Mouse (Mus musculus) forebrain, embryonic 12.5 days (tissue): ENCODE results near the gene Nf1. TPM values are rescaled to one million over a fixed set of nuclear protein-coding genes. Genes with fewer than 3 reads are reported as not detected.
A peak's percentile ranks its signal among the peaks of the same experiment; 100 is the strongest.

Experiments used
- ATAC-seq: fragments of 200-750 bp; cut with Nextera tagmentation; 2 replicates; pipeline ENCODE4 v1.8.0; 2017; ENCODE audit warnings: moderate TSS enrichment; ENCODE audit not compliant: low FRiP score
- H3K27ac ChIP-seq: fragments of 300-500 bp; sonication (generic); 2 replicates; pipeline ENCODE4 v1.5.1; 2016; ENCODE audit warnings: mild to moderate bottlenecking
- H3K27me3 ChIP-seq: fragments of 300-500 bp; sonication (generic); 2 replicates; pipeline ENCODE4 v1.6.1; 2016; ENCODE audit warnings: mild to moderate bottlenecking
- H3K36me3 ChIP-seq: fragments of 300-500 bp; sonication (generic); replicated peaks from 2 replicates; pipeline ENCODE4 v1.6.1; 2016; ENCODE audit warnings: mild to moderate bottlenecking
- H3K4me1 ChIP-seq: fragments of 300-500 bp; sonication (generic); 2 replicates; pipeline ENCODE4 v1.6.1; 2016
- H3K4me2 ChIP-seq: fragments of 300-500 bp; sonication (generic); 2 replicates; pipeline ENCODE4 v1.6.1; 2016; ENCODE audit warnings: mild to moderate bottlenecking, moderate library complexity
- H3K4me3 ChIP-seq: fragments of 300-500 bp; sonication (generic); replicated peaks from 2 replicates; pipeline ENCODE4 v1.5.1; 2016; ENCODE audit warnings: mild to moderate bottlenecking
- H3K9ac ChIP-seq: fragments of 300-500 bp; sonication (generic); 2 replicates; pipeline ENCODE4 v1.6.1; 2016; ENCODE audit warnings: mild to moderate bottlenecking
- H3K9me3 ChIP-seq: fragments of 300-500 bp; sonication (generic); 2 replicates; pipeline ENCODE4 v1.6.1; 2016
- WGBS: fragments of 180-500 bp; shearing (Covaris S2); methylation state at CpG from one replicate; pipeline ENCODE4 v1.1.7; 2016; 5-methylcytosine and 5-hydroxymethylcytosine counted together
- polyA plus RNA-seq: library from polyadenylated mRNA; unstranded; fragments of >200 nt; fragmentation: Nextera tagmentation; extraction: Ambion mirVana; gene quantifications from 2 replicates; pipeline ENCODE4 v1.2.1, GENCODE M21; 2016

Nf1 gene
- polyA plus RNA-seq, 1 experiment from 2014 or later, result 8.9 TPM

DNA sequence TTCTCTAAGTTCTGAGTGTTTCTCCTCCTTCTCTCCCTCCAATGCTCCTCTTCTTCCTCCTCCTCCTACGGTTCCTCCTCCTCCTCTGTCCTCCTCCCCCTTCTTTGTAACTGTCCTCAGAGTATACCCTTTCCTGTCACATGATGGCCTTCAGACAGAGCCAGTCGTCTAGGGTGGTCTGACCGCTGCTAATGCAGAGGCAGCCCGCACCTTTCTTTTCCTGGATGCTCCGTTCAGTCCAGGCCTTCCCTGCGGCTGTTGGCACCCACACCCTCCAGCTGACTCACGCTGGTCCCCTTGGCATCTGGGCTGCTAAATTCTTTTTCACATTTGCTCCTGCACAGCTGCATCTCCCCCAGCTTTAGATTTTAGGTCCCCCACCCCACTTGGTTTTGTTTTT, 33.0 kb upstream of the Nf1 start:
- Histone ChIP-seq H3K9me3 (no peaks in the 10 kb centered on the region), H3K4me1 (peaks cover 25% of the 10 kb centered on the region), H3K4me3 (no peak overlapping the region), H3K27me3 (peaks cover 3% of the 10 kb centered on the region; the same call in 1 of the 2 replicates), H3K27ac (peak overlapping the region; percentile 77), H3K9ac (peak overlapping the region; percentile 29; the same call in 1 of the 2 replicates), H3K4me2 (peak overlapping the region; percentile 24), H3K36me3 (no peaks in the 10 kb centered on the region)
- ATAC-seq, result no peak
- 18% methylated on average over 7 of the region's 7 CpGs for WGBS

DNA sequence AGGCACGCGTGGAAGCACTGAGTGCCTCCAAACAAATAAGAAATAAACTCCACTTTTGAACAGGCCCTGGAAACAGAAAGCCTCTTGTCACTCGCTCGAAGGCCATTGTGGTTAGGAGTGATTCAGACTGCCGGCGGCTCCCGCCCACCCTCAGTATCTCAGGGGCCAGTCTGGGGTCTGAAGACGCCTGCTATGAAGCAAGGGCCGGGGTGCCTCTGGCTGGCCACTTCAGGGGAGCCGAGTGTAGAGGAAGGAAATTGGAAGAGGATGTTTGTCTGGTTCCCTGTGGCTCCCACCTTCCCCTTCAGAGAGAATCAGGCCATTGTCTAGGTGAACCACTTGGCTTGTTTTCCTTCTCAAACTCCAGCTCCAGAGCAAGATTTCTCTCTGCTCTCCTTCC, 32.5 kb upstream of the Nf1 start:
- Histone ChIP-seq H3K4me3 (no peak overlapping the region), H3K4me2 (peak overlapping the region; percentile 24), H3K36me3 (no peaks in the 10 kb centered on the region), H3K9me3 (no peaks in the 10 kb centered on the region), H3K4me1 (peaks cover 25% of the 10 kb centered on the region), H3K9ac (peak overlapping the region; percentile 29; the same call in 1 of the 2 replicates), H3K27me3 (peaks cover 3% of the 10 kb centered on the region; the same call in 1 of the 2 replicates), H3K27ac (peak overlapping the region; percentile 77)
- WGBS, result 3% methylated on average over 10 of the region's 10 CpGs
- peak; percentile 58; the same call in 1 of the 2 replicates for ATAC-seq

DNA sequence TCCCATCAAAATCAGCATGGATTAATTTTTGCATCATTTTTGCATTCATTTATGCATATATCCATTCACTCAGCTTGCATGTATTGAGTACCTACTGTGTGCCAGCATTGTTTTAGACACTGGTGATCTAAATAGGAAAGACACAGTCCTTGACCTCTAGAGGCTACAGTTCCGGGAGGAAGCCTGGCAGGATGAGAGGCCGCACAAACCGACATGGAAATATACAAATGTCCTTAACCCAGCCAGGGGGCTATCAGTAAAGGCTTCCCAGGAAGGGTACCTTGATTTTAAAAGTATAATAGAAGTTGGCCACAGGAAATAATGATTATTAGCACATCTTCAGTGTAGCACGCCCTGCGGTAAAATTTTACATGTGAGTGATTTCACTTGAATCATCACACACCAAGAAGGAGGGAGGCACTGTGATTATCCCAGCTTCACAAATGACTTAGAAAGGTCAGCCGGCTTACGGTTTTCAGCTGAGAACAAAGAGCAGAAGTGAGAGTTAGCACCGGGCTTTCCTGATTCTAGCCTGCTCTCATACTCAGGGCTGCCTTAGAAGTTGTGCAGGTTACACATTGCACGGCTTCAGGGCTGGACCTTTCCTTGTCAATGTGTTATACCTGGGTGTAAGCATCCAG, 31.8 kb upstream of the Nf1 start:
- H3K4me3 ChIP-seq, result no peak overlapping the region
- peak overlapping the region; percentile 24; the same call in 1 of the 2 replicates for H3K4me2 ChIP-seq
- peaks cover 3% of the 10 kb centered on the region; the same call in 1 of the 2 replicates for H3K27me3 ChIP-seq
- WGBS, result 32% methylated on average over 9 of the region's 9 CpGs
- no peaks in the 10 kb centered on the region for H3K36me3 ChIP-seq
- no peak for ATAC-seq
- no peak overlapping the region for H3K9ac ChIP-seq
- peak overlapping the region; percentile 77 for H3K27ac ChIP-seq
- H3K9me3 ChIP-seq, result no peaks in the 10 kb centered on the region
- H3K4me1 ChIP-seq, result peaks cover 25% of the 10 kb centered on the region

DNA sequence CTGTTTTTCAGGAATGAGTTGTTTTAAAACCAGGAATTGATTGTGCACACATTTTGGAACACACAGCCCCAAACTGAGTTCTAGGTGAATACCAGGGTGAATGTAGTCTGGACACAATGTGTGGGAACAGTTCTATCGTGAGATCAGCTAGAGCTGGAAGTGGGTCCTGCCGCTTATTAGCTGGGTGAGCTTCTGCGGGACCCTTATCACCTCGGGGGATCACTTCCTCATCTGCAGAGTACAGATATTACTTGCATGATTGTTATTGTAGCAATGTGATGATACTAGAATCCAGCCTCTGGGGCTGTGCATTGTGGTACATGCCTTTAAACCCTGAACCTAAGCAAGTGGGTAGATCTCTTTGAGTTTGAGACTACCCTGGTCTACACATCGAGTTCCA, 29.0 kb upstream of the Nf1 start:
- Histone ChIP-seq H3K4me1 (peaks cover 25% of the 10 kb centered on the region), H3K9me3 (no peaks in the 10 kb centered on the region), H3K9ac (no peak overlapping the region), H3K4me3 (no peak overlapping the region), H3K27ac (no peak overlapping the region), H3K4me2 (no peak overlapping the region), H3K27me3 (peaks cover 3% of the 10 kb centered on the region; the same call in 1 of the 2 replicates), H3K36me3 (no peaks in the 10 kb centered on the region)
- ATAC-seq, result no peak
- 89% methylated on average over 5 of the region's 5 CpGs for WGBS

DNA sequence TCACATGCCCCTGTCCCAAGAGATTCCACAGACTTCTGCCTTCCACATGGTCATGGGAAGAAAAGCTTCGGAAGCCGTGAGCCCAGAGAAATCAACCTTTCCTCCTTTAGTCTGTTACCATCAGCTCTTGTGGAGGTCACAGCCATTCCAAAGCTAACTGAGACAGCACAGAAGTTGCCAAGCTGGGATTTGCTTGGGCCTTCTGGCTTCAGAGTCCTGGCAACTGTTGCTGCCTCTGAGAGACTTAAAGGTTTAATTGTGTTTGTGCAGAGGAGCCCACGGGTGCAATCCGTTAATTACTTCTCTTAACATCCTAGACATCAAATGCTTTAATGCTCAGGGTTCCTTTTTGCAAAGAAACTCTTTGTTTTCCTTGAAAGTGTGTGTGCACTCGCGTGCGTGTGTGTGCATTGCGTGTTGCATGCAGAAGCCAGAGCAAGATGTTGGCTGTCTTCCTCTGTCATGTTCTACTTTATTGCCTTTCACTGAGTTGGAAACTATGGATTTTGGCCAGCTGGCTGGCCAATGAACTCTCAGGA, 22.6 kb upstream of the Nf1 start:
- H3K27me3 ChIP-seq, result 0 out of 2 replicates have a peak, but pooled peaks cover 2% of the 10 kb centered on the region

DNA sequence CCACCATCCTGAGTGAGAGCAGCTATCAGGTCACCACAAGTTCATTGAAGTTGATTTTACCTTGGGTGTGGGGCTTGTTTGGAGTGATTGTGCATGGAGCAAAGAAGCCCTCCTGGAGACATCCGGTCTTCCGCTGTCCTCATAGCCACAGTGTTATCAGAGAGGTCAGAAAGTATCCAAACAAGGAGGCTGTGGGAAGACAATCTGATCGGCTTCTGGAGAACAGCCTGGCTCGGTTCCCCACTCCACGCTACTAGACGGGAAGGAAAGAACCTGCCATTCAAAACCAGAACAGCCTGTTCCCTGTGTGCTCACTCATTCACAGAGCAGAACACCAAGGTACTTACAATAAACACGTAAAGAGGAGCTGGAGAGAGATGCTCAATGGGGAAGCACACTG, 19.7 kb upstream of the Nf1 start:
- 89% methylated on average over 7 of the region's 7 CpGs for WGBS
- ATAC-seq, result no peak
- H3K4me1 ChIP-seq, result peaks cover 7% of the 10 kb centered on the region; the same call in 1 of the 2 replicates
- no peak overlapping the region for H3K4me2 ChIP-seq
- no peak overlapping the region for H3K9ac ChIP-seq
- H3K36me3 ChIP-seq, result no peaks in the 10 kb centered on the region
- H3K27ac ChIP-seq, result no peak overlapping the region
- no peaks in the 10 kb centered on the region for H3K9me3 ChIP-seq
- H3K4me3 ChIP-seq, result no peak overlapping the region
- H3K27me3 ChIP-seq, result 0 out of 2 replicates have a peak, but pooled peaks cover 2% of the 10 kb centered on the region

More for the DNA sequence above, 22.6 kb upstream of the Nf1 start:
- Histone ChIP-seq H3K4me1 (peaks cover 5% of the 10 kb centered on the region; the same call in 1 of the 2 replicates), H3K36me3 (no peaks in the 10 kb centered on the region), H3K4me3 (no peak overlapping the region), H3K4me2 (no peak overlapping the region), H3K27ac (no peak overlapping the region), H3K9ac (no peak overlapping the region), H3K9me3 (no peaks in the 10 kb centered on the region)
- 59% methylated on average over 8 of the region's 8 CpGs for WGBS
- ATAC-seq, result no peak

DNA sequence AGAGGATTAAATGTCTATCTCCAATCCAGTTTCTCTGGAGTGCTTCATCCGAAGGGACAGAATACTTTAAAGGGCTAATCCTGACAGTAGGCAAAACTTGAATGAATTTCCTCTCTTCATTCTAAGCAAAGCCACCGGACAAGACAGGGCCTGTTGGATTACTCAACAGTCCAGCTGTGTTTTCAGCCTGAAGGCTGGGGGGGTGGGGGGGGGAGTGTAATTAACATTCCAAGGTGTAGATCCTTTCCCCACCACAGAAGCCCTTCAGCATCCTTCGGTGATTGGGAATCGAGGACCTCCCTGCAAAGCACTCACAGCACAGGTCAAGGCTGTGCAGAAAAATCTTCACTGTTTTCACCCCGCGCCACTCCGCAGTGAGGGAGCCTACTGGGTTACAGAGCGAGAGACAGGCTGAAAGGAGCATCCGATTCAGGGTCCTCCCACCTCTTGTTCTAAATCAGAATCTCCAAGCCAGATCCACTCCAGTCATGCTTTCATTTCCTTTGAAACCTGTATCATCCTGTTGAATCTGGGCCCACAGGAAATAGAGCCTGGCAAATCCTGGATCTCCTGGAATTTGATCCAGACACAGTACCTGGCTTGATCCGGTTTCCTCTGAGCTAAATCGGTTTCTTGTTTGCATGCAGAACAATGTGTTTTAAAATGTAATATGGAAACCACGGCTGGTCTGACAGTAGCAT, 15.4 kb upstream of the Nf1 start:
- Histone ChIP-seq H3K9me3 (no peaks in the 10 kb centered on the region), H3K4me3 (no peak overlapping the region), H3K27ac (no peak overlapping the region), H3K4me2 (no peak overlapping the region), H3K27me3 (0 out of 2 replicates have a peak, but pooled peaks cover 2% of the 10 kb centered on the region), H3K4me1 (peaks cover 2% of the 10 kb centered on the region; the same call in 1 of the 2 replicates), H3K36me3 (no peaks in the 10 kb centered on the region), H3K9ac (no peak overlapping the region)
- 58% methylated on average over 12 of the region's 12 CpGs for WGBS
- ATAC-seq, result no peak

DNA sequence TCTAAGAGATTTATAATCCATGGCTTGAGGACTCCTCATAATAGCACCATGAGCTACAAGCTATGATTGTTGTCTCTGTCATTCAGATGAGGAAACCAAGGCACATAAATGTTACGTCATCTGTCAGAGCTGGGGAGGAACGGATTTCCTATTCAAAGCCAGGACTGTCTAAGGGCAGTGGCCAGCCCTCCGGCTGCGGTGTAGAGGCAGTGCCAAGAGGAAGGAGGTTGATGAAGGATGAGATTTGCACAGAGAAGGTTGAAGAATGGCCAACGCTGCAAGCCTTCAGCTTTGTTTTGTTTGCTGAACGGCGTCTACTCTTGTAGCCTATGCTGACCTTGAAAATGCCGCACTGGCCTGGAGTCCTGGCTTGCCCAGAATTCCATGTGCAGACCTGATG, 13.8 kb upstream of the Nf1 start:
- WGBS, result 89% methylated on average over 8 of the region's 8 CpGs
- H3K9ac ChIP-seq, result no peak overlapping the region
- ATAC-seq, result no peak
- H3K27ac ChIP-seq, result no peak overlapping the region
- H3K4me2 ChIP-seq, result no peak overlapping the region
- no peaks in the 10 kb centered on the region for H3K36me3 ChIP-seq
- no peaks in the 10 kb centered on the region for H3K9me3 ChIP-seq
- H3K4me3 ChIP-seq, result no peak overlapping the region
- no peaks in the 10 kb centered on the region for H3K27me3 ChIP-seq
- H3K4me1 ChIP-seq, result peaks cover 2% of the 10 kb centered on the region; the same call in 1 of the 2 replicates

DNA sequence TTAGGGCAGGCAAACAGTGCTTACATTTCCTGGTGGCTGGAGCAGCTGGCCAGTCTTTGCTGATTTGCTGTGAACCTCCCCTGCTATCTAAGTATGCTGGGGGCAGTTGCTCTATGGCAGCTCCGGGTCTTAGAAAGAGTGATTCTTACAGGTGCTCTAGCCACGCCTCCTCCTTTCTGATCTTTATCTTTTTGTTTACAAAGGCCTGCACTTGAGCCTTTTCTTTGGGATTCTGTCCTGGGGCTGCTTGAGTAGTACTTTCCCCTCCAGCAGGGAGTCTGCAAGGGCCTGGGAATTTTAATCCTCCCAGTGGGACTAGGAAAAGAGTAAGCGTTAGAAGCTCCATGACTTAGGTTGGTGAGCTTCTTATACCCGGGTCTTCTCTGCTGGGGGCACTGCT, 12.4 kb upstream of the Nf1 start:
- Histone ChIP-seq H3K4me1 (peaks cover 2% of the 10 kb centered on the region; the same call in 1 of the 2 replicates), H3K4me3 (no peak overlapping the region), H3K27me3 (no peaks in the 10 kb centered on the region), H3K27ac (no peak overlapping the region), H3K36me3 (no peaks in the 10 kb centered on the region), H3K9me3 (no peaks in the 10 kb centered on the region), H3K9ac (0 out of 2 replicates have a peak overlapping the region, but pooled peaks have one; percentile 4), H3K4me2 (no peak overlapping the region)
- ATAC-seq, result no peak
- WGBS, result 14% methylated on average over 4 of the region's 4 CpGs

DNA sequence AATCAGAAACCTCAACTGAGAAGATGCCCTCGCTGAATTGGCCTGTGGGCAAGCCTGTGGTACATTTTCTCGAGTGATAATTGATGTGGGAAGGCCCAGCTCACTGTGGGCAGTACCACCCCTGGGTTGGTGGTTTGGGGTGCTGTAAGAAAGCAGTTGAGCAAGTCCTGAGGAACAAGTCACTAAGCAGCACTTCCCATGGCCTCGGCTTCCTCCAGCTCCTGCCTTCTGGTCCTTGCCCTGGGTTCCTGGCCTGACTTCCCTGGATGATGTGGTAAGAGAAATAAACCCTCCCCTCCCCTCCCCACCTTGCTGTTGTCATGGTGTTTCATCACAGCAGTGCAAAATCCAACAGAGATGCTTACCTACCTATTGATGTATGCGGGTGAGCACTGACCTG, 11.4 kb upstream of the Nf1 start:
- H3K9ac ChIP-seq, result no peak overlapping the region
- WGBS, result 89% methylated on average over 4 of the region's 4 CpGs
- no peaks in the 10 kb centered on the region for H3K9me3 ChIP-seq
- H3K4me1 ChIP-seq, result peaks cover 2% of the 10 kb centered on the region; the same call in 1 of the 2 replicates
- H3K36me3 ChIP-seq, result no peaks in the 10 kb centered on the region
- H3K4me3 ChIP-seq, result no peak overlapping the region
- H3K27me3 ChIP-seq, result no peaks in the 10 kb centered on the region
- ATAC-seq, result no peak
- H3K27ac ChIP-seq, result no peak overlapping the region
- H3K4me2 ChIP-seq, result no peak overlapping the region

DNA sequence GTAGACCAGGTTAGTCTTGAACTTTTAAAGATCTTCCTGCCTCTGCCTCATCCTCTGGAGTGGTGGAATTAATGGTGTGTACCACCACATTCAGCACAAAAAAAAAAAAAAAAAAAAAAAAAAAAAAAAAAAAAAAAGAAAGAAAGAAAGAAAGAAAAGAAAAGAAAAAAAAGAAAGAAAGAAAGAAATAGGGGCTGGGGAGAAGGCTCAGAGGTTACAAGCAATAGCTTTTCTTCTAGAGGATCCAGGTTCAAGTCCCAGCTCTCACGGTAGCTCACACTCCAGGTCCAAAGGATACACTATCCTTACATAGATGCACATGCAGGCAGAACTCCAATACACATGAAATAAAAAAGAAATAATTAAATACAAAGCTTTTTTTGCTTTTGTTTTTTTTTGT, 9.9 kb upstream of the Nf1 start:
- no peaks in the 10 kb centered on the region for H3K4me1 ChIP-seq
- H3K36me3 ChIP-seq, result no peaks in the 10 kb centered on the region
- H3K9ac ChIP-seq, result no peak overlapping the region
- 97% methylated on average over 1 of the region's 1 CpGs for WGBS
- no peak overlapping the region for H3K4me3 ChIP-seq
- no peaks in the 10 kb centered on the region for H3K27me3 ChIP-seq
- H3K4me2 ChIP-seq, result no peak overlapping the region
- H3K27ac ChIP-seq, result no peak overlapping the region
- ATAC-seq, result no peak
- H3K9me3 ChIP-seq, result no peaks in the 10 kb centered on the region

DNA sequence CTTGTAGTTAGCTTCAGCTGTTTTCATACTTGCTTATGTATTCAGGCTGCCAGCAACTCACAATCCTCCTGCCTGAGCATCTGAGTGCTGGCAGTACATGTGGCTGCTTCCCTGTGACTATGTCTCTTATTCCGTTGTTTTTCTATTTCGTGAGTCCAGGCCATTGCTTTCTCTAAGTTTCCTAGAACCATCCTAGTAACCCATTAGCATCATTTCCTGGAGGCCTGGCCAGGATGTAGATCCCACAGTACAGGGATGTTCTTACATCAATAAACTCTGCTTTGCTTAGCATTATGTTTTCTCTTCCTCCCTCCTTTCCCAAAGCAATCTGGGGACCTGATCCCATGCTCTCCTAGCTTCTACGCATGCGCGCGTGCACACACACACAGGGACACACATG, 4.4 kb upstream of the Nf1 start:
- Histone ChIP-seq H3K9me3 (no peaks in the 10 kb centered on the region), H3K27ac (no peak overlapping the region), H3K4me1 (0 out of 2 replicates have a peak, but pooled peaks cover 5% of the 10 kb centered on the region), H3K27me3 (no peaks in the 10 kb centered on the region), H3K4me3 (no peak overlapping the region), H3K9ac (no peak overlapping the region), H3K4me2 (no peak overlapping the region), H3K36me3 (no peaks in the 10 kb centered on the region)
- WGBS, result 97% methylated on average over 6 of the region's 6 CpGs
- ATAC-seq, result no peak
